8 mouse cellular contexts compared by ENCODE assay signal in the genomic region with DNA sequence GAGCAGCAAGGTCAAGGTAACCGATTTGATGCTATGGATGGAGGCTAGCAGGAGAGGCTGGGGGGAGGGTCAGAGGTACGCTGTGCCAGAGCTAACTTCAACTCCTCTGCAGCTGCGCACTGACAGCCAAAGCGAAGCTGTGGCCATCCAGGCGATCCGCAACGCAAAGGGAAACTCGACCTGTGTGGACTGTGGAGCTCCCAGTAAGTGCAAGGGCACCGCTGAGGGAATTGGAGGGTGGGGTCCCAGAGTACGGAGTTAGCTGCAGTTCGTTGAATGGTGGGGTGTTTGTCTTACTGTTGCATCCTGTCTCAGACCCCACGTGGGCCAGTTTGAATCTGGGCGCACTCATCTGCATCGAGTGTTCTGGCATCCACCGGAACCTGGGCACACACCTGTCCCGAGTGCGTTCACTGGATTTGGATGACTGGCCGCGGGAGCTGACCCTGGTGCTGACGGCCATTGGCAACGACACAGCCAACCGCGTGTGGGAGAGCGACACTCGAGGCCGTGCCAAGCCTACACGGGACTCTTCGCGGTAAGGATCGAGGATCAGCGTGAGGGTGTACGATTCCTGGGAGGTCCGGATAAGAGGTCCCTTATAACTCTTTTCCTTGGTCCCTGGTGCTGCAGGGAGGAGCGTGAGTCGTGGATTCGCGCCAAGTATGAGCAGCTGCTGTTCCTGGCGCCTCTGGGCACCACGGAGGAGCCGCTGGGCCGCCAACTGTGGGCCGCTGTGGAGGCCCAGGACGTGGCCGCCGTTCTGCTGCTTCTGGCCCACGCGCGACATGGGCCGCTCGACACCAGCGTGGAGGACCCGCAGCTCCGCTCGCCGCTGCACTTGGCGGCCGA. TPM values are rescaled to one million over a fixed set of nuclear protein-coding genes. Genes with fewer than 3 reads are reported as not detected.
DNase-seq lines count a peak whose midpoint lies in the region; ATAC-seq and TF ChIP-seq lines count a peak whose summit lies in the region.

No protein-coding gene starts in this region.

- H3K4me1 ChIP-seq in forebrain, embryonic 14.5 days (ENCODE audit: control insufficient read depth, insufficient read depth, low read length), result peaks cover 18% of the 10 kb centered on the region
- H3K4me1 ChIP-seq in intestine, embryonic 16.5 days (ENCODE audit: control insufficient read depth, insufficient read depth, low read length), result peaks cover 5% of the 10 kb centered on the region
- H3K4me1 ChIP-seq in lung, adult 2 months (ENCODE audit: control insufficient read depth, insufficient read depth, low read length), result peaks cover 3% of the 10 kb centered on the region; the same call in 1 of the 2 replicates

- peak overlapping the region; percentile 26 for H3K4me3 ChIP-seq in forebrain, embryonic 14.5 days (ENCODE audit: low read depth, low read length)
- peak overlapping the region; percentile 28 for H3K4me3 ChIP-seq in intestine, embryonic 16.5 days (ENCODE audit: low read length)
- H3K4me3 ChIP-seq in lung, adult 2 months (replicated peaks; ENCODE audit: extremely low read depth, low read depth, low read length), result no peak overlapping the region

- no peak overlapping the region for H3K27ac ChIP-seq in forebrain, embryonic 14.5 days (ENCODE audit: low read depth, low read length)
- H3K27ac ChIP-seq in intestine, embryonic 16.5 days (ENCODE audit: low read length), result no peak overlapping the region

- TF ChIP-seq CTCF in lung, adult 2 months (IDR thresholded peaks at IDR 0.05; ENCODE audit: insufficient read depth, low read length), result no peak

- H3K27me3 ChIP-seq in forebrain, embryonic 14.5 days (replicated peaks; ENCODE audit: control insufficient read depth, insufficient read depth, low read length), result peaks cover 41% of the 10 kb centered on the region
- peaks cover 49% of the 10 kb centered on the region for H3K27me3 ChIP-seq in intestine, embryonic 16.5 days (replicated peaks; ENCODE audit: control insufficient read depth, insufficient read depth, low read length)

- H3K36me3 ChIP-seq in forebrain, embryonic 14.5 days (ENCODE audit: control insufficient read depth, insufficient read depth, low read length), result peaks cover 20% of the 10 kb centered on the region
- 0 out of 2 replicates have a peak, but pooled peaks cover under 1% of the 10 kb centered on the region for H3K36me3 ChIP-seq in intestine, embryonic 16.5 days (ENCODE audit: control insufficient read depth, insufficient read depth, low read length)

- H3K9ac ChIP-seq in forebrain, embryonic 14.5 days (ENCODE audit: low read length), result peak overlapping the region; percentile 48
- H3K9ac ChIP-seq in intestine, embryonic 16.5 days (ENCODE audit: low read depth, low read length), result peak overlapping the region; percentile 24; the same call in 1 of the 2 replicates

- WGBS in forebrain, embryonic 14.5 days, result 6% methylated on average over 57 of the region's 57 CpGs
- 10% methylated on average over 57 of the region's 57 CpGs for WGBS in intestine, embryonic 16.5 days
- WGBS in lung, adult 2 months, result 19% methylated on average over 57 of the region's 57 CpGs

- TF ChIP-seq POLR2A in lung, adult 2 months (IDR thresholded peaks at IDR 0.05; ENCODE audit: borderline replicate concordance, extremely low read depth, low read depth, low read length), result no peak

- DNase-seq in frontal cortex, postnatal 14 days (ENCODE audit: low spot score in 2 of 2), result no peak
- DNase-seq in Muller cell, postnatal 12 days (ENCODE audit: inconsistent ontology term), result peak; percentile 70
- DNase-seq in forebrain, embryonic 14.5 days (ENCODE audit: low spot score), result peak; percentile 71
- peak; percentile 61 for DNase-seq in lung, adult 2 months
- peak; percentile 57 for DNase-seq in right cerebral cortex, postnatal 4 days
- no peak for DNase-seq in spleen, postnatal 36 days (ENCODE audit: low spot score in 2 of 2)

- H3K9me3 ChIP-seq in forebrain, embryonic 14.5 days (replicated peaks; ENCODE audit: control insufficient read depth, low read length), result no peaks in the 10 kb centered on the region
- H3K9me3 ChIP-seq in intestine, embryonic 16.5 days (ENCODE audit: control insufficient read depth, low read length), result no peaks in the 10 kb centered on the region

- peak; percentile 8; the same call in 1 of the 2 replicates for ATAC-seq in frontal cortex, adult (ENCODE audit: low TSS enrichment)
- ATAC-seq in forebrain, embryonic 14.5 days, result peak; percentile 43
- ATAC-seq in intestine, embryonic 16.5 days, result 0 out of 2 replicates have a peak, but pooled peaks have one; percentile 12

- H3K4me2 ChIP-seq in forebrain, embryonic 14.5 days (ENCODE audit: low read length), result peak overlapping the region; percentile 55
- peak overlapping the region; percentile 46 for H3K4me2 ChIP-seq in intestine, embryonic 16.5 days (ENCODE audit: low read depth, low read length)

RNA-seq across cellular contexts. Expression of gene Agap2, which starts 15.7 kb away (rescaled TPM):
- 3.9 and 4.7 TPM in 2 replicates for polyA plus RNA-seq in forebrain, embryonic 14.5 days (2014; fragmentation: Nextera tagmentation; extraction: Ambion mirVana)
- polyA plus RNA-seq in intestine, embryonic 16.5 days (2015; fragmentation: Nextera tagmentation; extraction: Ambion mirVana), result 0.05 and 0.21 TPM in 2 replicates
- 5.2 and 7.7 TPM in 2 replicates for polyA plus RNA-seq in lung, adult 2 months (2012; rRNA removed)

RNA-seq across cellular contexts. Expression of gene Tspan31, which starts 20.7 kb away (rescaled TPM):
- 36.7 and 44.5 TPM in 2 replicates for polyA plus RNA-seq in forebrain, embryonic 14.5 days (2014; fragmentation: Nextera tagmentation; extraction: Ambion mirVana)
- polyA plus RNA-seq in intestine, embryonic 16.5 days (2015; fragmentation: Nextera tagmentation; extraction: Ambion mirVana), result 189 and 206 TPM in 2 replicates
- polyA plus RNA-seq in lung, adult 2 months (2012; rRNA removed), result 60.8 and 99.3 TPM in 2 replicates

RNA-seq across cellular contexts. Expression of gene Cdk4, which starts 27.5 kb away (rescaled TPM):
- polyA plus RNA-seq in forebrain, embryonic 14.5 days (2014; fragmentation: Nextera tagmentation; extraction: Ambion mirVana), result 1,959 and 2,468 TPM in 2 replicates
- 1,474 and 1,595 TPM in 2 replicates for polyA plus RNA-seq in intestine, embryonic 16.5 days (2015; fragmentation: Nextera tagmentation; extraction: Ambion mirVana)
- polyA plus RNA-seq in lung, adult 2 months (2012; rRNA removed), result 151 and 182 TPM in 2 replicates

RNA-seq across cellular contexts. Expression of gene Os9, which starts 30.1 kb away (rescaled TPM):
- 53.0 and 66.3 TPM in 2 replicates for polyA plus RNA-seq in forebrain, embryonic 14.5 days (2014; fragmentation: Nextera tagmentation; extraction: Ambion mirVana)
- polyA plus RNA-seq in intestine, embryonic 16.5 days (2015; fragmentation: Nextera tagmentation; extraction: Ambion mirVana), result 110 and 116 TPM in 2 replicates
- polyA plus RNA-seq in lung, adult 2 months (2012; rRNA removed), result 89.5 and 111 TPM in 2 replicates

RNA-seq across cellular contexts. Expression of gene March9, which starts 30.8 kb away (rescaled TPM):
- 8.2 and 8.8 TPM in 2 replicates for polyA plus RNA-seq in forebrain, embryonic 14.5 days (2014; fragmentation: Nextera tagmentation; extraction: Ambion mirVana)
- polyA plus RNA-seq in intestine, embryonic 16.5 days (2015; fragmentation: Nextera tagmentation; extraction: Ambion mirVana), result 0.40 and 0.50 TPM in 2 replicates
- polyA plus RNA-seq in lung, adult 2 months (2012; rRNA removed), result 5.4 and 6.1 TPM in 2 replicates

Comparison
In these comparisons a context has a peak if more than half of its experiments do, and no peak if none do; other contexts are left out.
1. DNase-seq: peak in Muller cell, postnatal 12 days (single experiment), forebrain, embryonic 14.5 days (single experiment), lung, adult 2 months (single experiment) and right cerebral cortex, postnatal 4 days (single experiment); none in frontal cortex, postnatal 14 days (0 of 2) and spleen, postnatal 36 days (0 of 2).
2. Peak in every context shown above with its lines, with median percentiles within 50 percentile points of each other: ATAC-seq.